Mouse (Mus musculus): Measurements from ENCODE around the gene Enho.

GRCm38 (mm10) chr4:41606784-41607183 lies 33.3 kb downstream of the Enho start:
- TF ChIP-seq POLR2A (IDR thresholded peaks at IDR 0.05; ENCODE audit: low read depth, low read length) (no peak), EP300 (IDR thresholded peaks at IDR 0.05; ENCODE audit: low read length) (no peak), CTCF (conservative IDR thresholded peaks at IDR 0.05 in 1 of 2, IDR thresholded peaks at IDR 0.05 in 1 of 2; ENCODE audit: low read depth in 2 of 2, low read length in 2 of 2) (no peak), RCOR1 (conservative IDR thresholded peaks at IDR 0.05; ENCODE audit: low read depth, low read length) (no peak), MXI1 (IDR thresholded peaks at IDR 0.05; ENCODE audit: low read depth, low read length) (no peak), JUND (conservative IDR thresholded peaks at IDR 0.05; ENCODE audit: low read depth, low read length) (no peak), TBP (conservative IDR thresholded peaks at IDR 0.05; ENCODE audit: low read depth, low read length) (no peak), MAZ (IDR thresholded peaks at IDR 0.05; ENCODE audit: low read depth, low read length) (no peak), MAX (IDR thresholded peaks at IDR 0.05; ENCODE audit: low read length) (no peak)
